Mouse (Mus musculus) thymus, adult 2 months (tissue): ENCODE data around the gene Fsip1.

ENCODE experiments used
- CTCF ChIP-seq: fragments of 200-500 bp; IDR thresholded peaks from 2 replicates; pipeline ENCODE4 v1.5.1; 2012; ENCODE audit warnings: mild to moderate bottlenecking, control low read depth, low read length, moderate library complexity, borderline replicate concordance; ENCODE audit not compliant: control insufficient read depth, poor library complexity, insufficient read depth; ENCODE audit errors: extremely low read depth
- POLR2A ChIP-seq: fragments of 200-500 bp; IDR thresholded peaks from 2 replicates; pipeline ENCODE4 v1.6.1; 2012; ENCODE audit warnings: mild to moderate bottlenecking, low read length, control low read depth, moderate library complexity; ENCODE audit not compliant: control insufficient read depth, poor library complexity, insufficient read depth; ENCODE audit errors: extremely low read depth

DNA sequence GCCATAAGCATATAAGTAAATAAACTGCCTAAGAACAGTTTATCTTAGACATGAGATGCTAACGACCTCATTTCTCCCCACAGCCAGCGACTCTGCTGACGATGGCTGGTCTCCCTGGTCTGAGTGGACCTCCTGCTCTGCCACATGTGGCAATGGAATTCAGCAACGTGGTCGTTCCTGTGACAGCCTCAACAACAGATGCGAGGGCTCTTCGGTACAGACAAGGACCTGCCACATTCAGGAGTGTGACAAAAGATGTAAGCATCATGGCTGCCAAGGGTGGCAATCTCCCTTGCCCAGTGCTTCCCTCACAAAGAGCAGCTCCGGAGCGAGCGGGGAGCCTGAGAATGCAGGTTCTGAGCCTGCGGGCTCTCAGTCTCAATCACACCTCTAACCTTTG, 139.4 kb downstream of the Fsip1 start:
- no peak for TF ChIP-seq POLR2A
- no peak for TF ChIP-seq CTCF
